Mouse (Mus musculus) telencephalon, adult 2 months (tissue): ENCODE results near the gene Fads2.

Source experiments
- DNase-seq: peaks from one replicate; pipeline ENCODE4 v3.0.0-alpha.2; 2011; ENCODE audit warnings: low read depth, low spot score

Fads2 gene

DNA sequence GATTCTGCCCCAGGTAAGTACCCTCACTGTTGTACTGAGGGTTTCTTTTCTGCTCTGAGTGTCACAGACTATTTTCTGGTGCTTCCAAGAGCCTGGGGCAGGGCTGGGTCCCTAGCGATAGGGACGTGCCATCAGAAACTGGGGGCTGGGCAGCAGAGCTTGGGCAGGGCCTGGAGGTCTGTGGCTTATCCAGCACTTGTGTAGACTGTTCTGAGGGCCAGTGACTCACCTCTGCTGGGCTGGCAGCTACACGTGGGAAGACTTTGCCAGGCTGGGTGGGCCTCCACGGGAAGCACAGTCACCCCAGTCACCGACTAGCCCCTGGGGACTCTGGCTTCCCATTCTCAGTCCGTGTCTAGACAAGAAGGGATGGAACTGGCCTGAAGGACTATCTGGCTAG is 59.3 kb downstream of the Fads2 start:
- DNase-seq, result no peak

DNA sequence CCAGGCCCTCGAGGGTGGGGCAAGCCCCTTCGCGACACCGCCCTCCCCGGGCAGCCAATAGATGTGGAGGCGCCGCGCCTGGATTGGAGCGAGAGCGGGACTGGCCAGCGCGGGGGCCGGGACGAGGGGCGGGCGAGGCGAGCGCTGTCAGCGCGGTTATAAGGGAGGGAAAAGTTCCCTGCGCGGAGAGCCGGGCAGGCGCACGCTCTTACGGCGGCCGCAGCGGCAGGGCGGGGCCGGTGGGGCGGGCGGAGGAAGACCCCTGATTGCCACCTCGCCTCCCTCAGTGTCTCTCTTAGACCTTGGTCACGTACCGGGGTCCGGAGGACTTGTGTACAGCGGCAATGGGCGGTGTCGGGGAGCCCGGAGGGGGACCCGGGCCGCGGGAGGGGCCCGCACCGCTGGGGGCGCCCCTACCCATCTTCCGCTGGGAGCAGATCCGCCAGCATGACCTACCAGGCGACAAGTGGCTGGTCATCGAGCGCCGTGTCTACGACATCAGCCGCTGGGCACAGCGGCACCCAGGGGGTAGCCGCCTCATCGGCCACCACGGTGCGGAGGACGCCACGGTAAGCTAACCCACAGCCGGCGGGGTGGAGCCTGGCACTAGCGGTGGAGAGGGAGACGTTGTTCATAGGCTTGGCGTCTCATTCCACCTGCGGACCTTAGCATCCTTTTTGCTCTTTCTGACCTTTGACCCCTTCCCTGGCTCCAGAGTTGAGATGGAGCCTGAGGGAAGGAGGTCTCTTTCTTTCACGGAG is 60.0 kb downstream of the Fads2 start, which contains the start of gene Fads3:
Fads3 (plus strand) TSS at position 182 of the 761 bp plus-strand sequence.
- DNase-seq, result no peak

DNA sequence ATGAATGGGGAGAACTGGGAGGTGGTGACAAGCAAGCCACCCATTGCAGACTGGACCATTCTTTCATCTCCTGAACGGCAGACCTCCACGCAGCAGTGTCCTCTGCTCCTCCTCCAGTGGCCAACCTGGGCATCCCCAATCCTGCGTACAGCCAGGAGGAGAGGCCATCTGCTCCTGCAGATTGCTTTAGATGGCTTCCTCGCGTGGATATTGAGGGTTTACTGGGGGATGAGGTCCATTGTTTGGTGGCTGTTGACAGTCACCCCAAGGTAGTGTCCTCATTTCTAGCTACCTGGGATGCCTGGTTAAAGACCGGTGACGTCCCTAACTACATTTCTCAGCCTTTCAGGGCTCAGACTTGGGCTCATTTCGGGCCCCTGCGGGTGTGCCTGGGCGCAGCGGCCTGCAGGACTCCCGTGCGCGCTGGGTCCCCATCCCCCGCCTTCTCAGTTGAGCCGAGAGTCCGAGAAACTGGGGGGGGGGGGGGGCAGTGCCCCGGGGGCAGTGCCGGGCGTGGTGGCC is 60.6 kb downstream of the Fads2 start:
- no peak for DNase-seq

DNA sequence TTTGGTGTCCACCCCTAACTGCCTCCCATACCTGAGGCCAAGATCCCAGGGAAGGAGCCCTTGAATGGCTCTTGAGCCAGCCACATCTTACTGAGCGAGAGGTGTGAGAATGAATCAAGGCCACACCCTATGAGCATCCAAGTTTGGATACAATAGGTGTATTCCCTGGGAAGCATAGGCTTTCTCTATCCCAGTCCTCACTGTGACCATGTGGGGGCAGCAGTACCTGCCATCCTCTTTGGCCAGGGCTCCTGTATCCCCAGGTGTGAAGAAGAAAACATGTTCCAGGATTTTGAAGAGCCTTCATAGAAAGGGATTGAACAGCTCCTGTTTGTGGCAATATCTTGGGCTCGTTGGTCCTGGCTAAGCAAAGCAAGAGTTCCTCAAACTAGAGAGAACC is 61.9 kb downstream of the Fads2 start:
- DNase-seq, result no peak

DNA sequence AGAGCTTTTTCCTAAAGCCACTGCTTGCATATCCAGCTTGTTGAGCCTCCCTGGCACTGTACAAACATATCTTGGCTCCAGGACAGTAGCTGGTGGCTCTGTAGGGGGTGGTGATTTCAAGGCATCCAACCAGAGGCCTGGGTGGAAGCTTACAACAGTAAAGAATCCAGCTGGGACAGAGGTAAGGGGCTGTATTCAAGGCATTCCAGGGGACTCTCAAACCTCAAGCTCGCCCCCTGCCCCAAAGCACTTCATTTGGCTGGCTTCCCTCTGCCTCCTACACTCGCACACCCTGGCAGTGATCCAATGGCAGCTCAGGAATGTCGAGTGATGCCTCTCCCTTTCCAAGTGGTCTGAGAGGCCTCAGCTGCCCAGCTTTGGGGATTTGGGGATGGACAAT is 62.6 kb downstream of the Fads2 start:
- DNase-seq, result no peak

DNA sequence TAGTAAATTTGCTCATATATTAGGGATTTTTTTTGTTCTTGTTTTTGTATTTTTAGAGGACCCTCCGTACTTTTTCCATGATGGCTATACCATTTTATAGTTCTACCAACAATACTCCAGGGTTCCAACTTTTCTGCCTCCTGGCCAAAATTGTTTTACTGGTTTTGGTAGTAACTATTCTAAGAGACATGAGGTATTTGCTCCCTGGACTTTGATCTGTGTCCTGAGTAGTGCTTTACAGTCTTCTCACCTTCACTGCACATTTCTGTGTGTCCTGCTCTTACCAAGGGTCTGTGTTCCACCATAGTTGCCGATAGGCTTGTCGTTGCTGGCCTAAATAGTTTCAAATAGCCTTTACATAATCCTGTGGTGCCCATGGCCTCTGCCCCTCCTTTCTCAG is 63.2 kb downstream of the Fads2 start:
- DNase-seq, result no peak

DNA sequence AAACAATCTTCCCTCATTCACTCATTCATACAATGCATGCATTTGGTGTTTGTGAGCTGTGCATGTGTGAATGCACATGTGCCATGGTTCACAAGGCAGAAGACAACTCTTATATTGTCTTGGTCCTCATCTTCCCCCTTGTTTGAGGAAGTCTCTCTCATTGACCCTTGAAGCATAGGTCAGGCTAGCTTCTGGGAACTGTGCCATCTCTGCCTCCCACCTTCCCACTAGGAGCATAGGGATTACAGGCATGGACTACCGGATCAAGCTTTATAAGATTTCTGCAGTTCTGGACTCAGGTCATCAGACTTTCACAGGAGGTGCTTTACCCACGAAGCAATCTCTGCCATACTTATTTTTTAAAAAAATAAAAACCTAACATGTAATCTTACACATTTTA is 64.0 kb downstream of the Fads2 start:
- DNase-seq, result no peak

DNA sequence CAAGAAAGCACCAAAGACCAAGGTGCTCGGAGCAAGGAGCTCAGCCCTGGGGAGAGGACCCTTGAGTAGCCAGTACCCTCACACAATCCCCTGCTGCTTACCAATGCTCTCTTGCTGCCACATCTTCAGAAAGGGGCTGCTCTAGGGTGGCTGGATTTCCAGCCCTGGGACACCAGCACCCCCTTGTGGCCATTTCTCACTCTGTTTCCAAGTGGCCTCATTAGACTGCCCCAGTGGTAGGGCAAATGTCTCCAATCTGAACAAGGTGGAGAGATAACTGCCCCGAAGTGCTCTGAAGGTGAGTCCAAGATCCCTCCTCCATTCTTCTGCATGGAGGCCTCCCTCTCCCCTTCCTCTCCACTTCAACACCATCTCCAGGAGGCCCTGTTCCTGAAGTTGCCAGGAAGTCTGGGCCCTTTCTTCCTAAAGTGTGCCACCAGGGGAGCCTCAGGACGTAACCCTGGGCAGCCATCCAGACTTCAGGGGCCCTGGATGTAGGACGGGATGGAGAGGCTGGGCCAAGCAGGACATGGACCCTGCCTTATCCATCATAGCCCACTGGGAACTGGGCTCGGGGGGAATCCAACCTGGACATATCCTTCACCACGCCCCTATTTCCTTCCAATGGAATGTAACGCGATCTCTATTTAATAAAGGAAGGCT is 66.6 kb downstream of the Fads2 start:
- no peak for DNase-seq

DNA sequence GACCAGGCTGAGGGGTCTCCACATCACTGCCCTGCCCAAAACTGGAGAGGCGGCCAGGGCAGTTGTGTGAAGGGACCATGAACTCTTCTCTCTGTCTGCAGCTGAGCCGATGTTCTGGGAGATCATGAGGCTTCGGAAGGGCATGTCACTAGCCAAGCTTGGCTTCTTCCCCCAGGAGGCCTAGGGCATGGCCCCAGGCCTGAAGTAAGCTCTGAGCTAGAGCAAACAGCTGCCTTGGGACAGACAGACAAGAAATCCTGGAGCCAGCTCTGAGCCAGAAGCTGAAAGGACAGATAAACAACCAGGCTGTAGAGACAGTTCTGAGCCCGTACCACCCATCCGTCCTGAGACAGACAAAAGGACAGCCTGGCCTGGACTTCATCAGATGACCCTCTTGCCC is 67.2 kb downstream of the Fads2 start:
- DNase-seq, result no peak

DNA sequence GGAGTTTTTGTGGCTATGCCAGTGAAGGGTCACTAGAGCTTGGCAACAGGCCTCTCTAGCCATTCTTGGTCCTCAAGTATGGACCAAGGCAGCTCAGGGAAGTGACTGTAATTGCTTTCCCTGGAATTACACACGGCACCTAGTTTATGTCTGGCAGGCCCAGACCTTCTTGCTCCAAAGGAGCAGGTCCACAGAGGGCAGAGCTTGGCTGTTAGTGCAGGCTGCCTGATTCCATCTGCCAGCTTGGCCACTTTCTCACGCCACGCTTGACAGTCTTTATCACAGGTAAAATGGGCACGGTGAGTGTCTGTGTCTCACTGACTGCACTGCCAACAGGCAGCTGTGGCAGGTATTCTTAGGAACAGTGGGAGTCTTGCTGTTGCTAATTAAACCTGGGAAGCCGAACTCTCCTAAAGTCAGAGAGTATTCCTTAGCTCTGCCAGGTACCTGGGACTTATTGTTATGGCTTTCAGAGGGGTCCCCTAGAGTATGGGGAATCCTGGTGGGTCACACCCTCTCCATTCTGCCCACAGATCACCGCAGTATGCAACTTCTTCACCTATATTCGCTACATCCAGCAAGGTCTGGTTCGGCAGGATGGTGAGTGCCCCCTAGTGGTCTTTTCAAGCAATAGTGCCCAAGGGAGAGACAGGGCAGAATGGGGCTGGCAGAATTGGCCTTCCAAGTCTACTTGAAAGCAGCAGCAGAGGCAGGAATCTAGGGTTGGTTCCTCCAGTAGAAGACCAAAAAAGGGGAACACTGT is 68.2 kb downstream of the Fads2 start:
- no peak for DNase-seq

DNA sequence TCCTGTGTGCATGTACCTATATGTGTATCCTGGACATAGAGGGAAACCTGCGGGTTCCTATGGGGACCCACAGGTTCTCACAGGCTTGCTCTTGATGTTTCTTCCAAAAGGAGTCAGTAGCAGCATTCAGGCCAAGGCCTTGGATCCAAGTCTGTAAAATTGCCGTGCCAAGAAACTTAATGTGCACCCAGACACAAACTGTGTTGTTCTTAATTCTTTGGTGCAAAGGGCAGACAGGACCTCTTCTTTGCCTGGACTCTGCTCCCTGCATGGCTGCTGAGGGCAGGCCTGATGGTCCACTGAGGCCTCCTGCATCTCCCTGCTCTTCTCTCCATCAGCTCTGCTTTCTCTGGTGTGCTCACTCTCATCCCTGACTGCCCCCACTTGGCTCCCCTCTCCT is 71.8 kb downstream of the Fads2 start:
- DNase-seq, result no peak

DNA sequence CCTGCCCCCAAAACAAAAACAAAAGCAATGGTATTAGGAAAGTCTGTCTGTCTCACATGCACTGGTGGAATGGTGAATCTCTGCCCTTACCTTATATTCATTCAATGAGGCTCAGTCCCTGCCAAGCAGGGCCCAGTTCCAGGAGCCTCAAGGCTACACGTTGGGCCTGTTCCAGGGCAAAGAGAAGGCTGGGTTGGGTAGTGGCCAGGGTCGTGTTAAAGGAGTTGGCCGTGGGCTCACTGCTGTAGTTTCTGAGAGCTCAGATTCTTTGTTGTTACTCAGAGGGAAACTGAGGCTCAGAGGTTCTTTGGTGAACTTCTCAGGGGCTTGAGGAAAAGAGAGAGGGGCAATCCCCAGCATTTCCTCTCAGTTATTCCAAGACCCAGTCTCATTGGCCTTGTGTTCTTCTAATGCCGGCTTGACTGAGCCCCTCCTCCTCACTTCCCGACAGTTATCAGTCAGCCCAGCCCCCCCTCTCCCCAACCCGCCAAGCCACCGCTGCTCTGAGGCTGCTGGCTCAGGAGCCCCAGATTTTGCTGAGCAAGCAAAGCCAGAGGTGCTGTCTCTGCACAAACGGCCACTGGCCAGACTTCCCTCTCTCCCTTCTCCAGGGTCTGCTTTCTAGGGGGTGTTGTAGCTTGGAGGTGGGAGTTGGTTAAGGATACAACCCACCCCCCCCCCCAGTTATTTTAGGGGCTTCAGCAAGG is 76.2 kb downstream of the Fads2 start:
- DNase-seq, result no peak

DNA sequence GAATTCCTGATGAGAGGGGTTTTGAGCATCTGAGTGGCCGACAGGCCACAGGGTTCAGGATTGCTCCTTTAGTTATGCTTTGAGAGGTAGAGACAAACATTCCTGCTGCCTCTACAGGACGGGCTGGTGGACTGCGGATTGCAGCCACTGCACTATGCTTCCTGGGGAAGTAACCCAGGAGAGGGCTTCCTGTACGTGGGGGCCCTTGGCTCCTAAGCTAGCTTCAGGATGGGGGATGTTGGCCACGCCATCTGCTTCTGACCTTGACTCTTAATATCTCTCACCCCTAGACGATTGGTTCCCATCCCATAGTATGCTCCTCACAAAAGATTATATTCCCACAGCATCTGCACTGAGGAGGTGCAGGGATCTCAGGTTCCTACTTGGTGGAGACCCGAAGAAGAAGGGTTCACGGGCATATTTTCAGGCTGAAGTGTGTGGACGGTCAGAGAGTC is 78.2 kb downstream of the Fads2 start:
- DNase-seq, result no peak

DNA sequence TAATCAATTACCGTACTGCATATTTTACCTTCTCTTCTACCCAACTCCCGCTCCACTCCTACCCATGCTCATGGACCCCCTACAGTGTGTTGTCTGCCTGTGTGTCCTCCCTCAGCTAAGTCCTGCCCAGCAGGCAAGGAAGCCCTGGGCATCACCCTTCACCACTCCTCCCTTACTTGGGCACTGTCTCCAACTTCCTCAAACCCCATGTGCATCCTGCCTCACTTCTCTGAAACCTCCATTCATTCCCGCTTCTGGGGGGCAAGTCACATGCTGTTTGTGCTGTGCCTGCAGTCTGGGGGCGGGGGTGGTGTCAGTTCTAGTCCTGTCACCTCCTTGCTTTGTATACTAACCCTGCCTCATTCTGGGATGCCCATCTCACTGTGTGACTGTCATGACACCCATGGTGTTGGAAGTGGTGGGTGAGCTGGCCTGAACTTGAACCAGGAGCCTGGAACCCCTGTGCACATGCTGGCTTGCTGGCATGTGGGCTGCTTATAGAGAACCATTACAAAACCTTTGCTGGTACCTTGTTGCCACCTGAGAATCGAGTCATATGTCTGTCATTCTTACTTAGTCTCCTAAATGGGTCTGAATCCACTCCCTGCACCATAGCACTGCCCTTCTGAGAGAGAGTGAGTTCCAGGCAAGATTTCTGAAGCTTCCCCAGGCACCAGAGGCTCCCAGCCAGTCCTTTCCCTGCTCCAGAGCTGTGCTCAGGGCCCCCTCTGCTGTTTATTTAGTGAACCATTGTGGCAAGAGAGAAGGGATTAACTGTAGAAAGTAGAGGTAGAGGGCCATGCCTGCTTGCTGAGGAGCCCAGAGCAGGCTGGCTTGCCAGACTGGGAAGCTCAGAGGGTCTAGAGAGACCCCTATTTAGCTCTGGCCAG is 78.9 kb downstream of the Fads2 start:
- no peak for DNase-seq

DNA sequence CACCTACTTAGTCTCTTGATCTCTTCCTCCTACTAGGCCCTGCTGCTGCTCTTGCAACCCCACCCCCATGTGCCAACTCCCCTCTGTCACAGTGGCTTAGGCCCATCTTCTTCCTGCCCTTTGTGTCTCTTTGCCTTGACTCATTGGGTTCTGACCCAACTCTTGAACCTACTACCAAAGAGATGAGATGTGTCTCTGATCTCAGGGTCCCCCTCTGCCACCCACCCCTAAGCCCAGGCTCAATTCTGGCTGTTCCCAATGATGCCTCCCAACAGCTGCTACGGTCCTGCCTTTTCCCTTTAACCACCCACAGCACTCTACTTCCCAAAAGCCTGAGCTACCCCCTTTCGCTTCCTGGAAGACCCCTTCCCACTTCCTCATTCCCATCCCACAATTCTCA is 79.6 kb downstream of the Fads2 start:
- DNase-seq, result no peak

DNA sequence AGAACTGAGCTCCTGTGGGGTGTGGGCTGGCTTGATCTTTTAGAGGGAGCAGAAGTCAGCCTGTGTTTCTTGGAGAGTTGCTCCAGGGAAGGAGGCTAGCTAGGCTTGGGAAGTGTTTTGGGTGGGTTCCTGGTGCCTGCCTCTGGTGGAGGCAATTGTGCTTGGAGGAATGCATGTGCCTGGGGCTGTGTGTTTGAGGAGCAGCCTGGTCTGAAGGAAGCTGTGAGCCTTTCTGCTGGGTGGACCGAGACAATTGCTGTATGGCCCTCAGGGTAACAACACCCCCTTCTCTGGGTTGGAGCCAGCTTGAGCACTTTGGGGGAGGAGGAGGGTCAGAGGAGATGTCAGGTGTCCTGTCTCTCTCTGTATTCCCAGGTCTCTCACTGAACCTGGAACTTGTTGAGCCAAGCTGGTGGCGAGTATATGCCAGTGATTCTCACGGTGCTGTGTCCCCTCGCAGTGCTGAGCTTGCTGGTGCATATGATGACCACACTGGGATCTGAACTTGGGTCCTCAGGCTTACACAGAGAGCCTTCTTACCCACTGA is 82.3 kb downstream of the Fads2 start:
- DNase-seq, result no peak

DNA sequence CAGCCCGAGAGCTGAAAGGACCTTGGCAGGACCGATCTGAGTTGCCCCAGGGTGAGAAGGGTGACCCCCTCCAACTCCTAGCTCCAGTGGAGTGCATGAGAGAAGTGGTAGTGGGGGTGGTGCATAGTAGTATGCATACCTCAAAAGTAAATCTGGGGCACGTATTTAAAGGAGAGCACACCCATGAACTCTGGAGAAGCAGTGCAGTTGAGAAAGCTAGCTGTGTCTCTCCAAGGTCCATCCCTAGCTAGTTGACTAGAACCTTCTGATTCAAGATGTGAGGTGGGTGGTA is 83.1 kb downstream of the Fads2 start:
- no peak for DNase-seq

DNA sequence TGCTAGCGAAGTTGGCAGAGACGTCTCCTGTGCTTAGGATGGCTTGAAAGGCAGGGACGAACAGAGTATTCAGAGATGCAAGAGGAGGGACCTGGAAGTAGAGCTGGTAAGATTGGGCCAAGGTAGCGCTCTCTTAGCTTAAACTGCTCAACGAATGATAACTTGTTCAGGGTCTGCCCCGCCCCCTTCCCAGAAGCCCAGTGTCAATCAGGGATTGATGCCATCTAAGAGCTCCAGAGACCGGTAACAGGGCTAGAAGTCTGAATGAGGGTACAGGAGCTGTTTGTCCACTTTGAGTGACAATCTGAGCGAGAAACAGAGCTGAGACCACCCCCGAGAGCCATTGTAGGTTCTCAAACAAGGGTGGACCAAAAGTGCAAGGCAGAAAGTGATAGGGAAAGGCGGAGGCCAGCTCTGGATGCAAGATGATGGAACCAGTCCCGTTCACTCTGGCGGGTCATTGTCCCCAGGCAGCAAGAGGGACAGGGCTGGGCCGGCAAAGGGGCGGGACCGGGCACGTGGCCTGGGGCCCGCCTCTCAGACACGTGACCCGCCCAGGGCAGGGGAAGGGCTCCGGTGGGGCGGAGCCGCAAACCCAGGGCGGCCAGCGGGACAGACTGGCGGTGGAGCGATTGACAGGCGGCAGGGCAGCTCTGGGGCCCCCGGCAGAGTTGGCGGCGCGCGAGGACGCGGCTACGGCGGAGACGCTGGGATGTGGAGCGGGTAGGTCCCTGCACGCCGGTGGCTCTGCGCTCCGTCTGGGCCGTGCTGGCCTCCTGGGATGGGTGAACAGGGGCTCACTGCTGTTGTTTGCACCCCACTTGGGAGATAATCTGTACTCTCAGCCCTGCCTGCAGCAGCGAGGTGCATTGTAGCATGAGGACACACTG is 83.7 kb downstream of the Fads2 start:
- no peak for DNase-seq

DNA sequence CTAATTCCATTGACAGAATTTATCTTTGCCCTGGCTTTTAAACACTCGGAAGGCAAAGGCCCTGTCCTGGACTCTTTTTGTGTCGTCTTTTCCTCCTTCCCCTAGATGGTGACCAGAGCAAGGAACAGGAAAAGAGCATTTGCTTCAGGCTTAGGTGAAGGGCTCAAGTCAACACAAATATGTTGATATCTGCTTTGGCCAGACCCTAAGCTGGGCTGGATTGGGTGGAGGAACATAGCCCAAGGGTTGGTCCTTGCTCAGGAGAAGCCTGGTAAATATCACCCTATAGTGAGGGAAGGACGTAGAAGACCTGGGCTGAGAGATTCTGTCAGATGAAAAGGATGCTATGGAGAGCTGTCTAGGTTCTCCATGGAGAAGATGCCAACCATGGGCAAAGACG is 85.4 kb downstream of the Fads2 start:
- DNase-seq, result no peak

DNA sequence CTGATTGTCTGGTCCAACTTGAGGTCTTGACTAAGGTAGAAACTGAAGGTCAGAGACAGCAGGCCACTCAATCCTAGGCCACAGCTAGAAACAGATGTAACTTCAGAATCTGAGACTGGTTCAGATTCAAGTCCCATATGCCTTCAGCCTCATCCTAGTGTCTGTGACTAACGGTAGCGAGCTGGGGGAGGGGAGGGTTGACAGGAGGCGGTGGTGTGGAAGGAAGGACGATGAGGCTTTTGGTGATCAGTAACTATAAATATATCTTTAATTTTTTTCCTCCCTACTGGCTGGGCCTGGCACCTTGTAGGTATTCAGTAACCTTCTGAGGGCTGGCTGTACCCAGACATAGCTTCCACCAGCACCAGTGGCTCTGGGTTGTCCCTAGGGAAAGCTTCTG is 86.1 kb downstream of the Fads2 start:
- no peak for DNase-seq
